Mouse (Mus musculus): ENCODE data around the gene Spock1.

Spock1 gene

GRCm38 (mm10) chr13:57798633-57799032 lies 109.5 kb downstream of the Spock1 start:
- no peak for DNase-seq (ENCODE audit: low spot score in 2 of 2)

- no peak for DNase-seq (ENCODE audit: low spot score in 2 of 2)
Observed at GRCm38 (mm10) chr13:57796951-57797692, 111.0 kb downstream of the Spock1 start.

GRCm38 (mm10) chr13:57793643-57794240 lies 114.4 kb downstream of the Spock1 start:
- no peak for DNase-seq (ENCODE audit: low spot score in 2 of 2)

GRCm38 (mm10) chr13:57789796-57790195 lies 118.3 kb downstream of the Spock1 start:
- no peak for DNase-seq (ENCODE audit: low spot score in 2 of 2)

GRCm38 (mm10) chr13:57788299-57788698 lies 119.8 kb downstream of the Spock1 start:
- no peak for DNase-seq (ENCODE audit: low spot score in 2 of 2)

- no peak for DNase-seq (ENCODE audit: low spot score in 2 of 2)
Observed at GRCm38 (mm10) chr13:57786278-57786677, 121.9 kb downstream of the Spock1 start.

GRCm38 (mm10) chr13:57782975-57783374 lies 125.2 kb downstream of the Spock1 start:
- DNase-seq (ENCODE audit: low spot score in 2 of 2), result no peak

- DNase-seq (ENCODE audit: low spot score in 2 of 2), result no peak
Observed at GRCm38 (mm10) chr13:57782107-57782561, 126.0 kb downstream of the Spock1 start.

- DNase-seq (ENCODE audit: low spot score in 2 of 2), result no peak
Observed at GRCm38 (mm10) chr13:57779146-57779545, 129.0 kb downstream of the Spock1 start.

- no peak for DNase-seq (ENCODE audit: low spot score in 2 of 2)
Observed at GRCm38 (mm10) chr13:57778524-57778923, 129.6 kb downstream of the Spock1 start.

- DNase-seq (ENCODE audit: low spot score in 2 of 2), result no peak
Observed at GRCm38 (mm10) chr13:57771998-57772397, 136.1 kb downstream of the Spock1 start.

- no peak for DNase-seq (ENCODE audit: low spot score in 2 of 2)
Observed at GRCm38 (mm10) chr13:57766721-57767120, 141.4 kb downstream of the Spock1 start.

GRCm38 (mm10) chr13:57761122-57761521 lies 147.0 kb downstream of the Spock1 start:
- DNase-seq (ENCODE audit: low spot score in 2 of 2), result no peak

- DNase-seq (ENCODE audit: low spot score in 2 of 2), result no peak
Observed at GRCm38 (mm10) chr13:57760618-57761017, 147.5 kb downstream of the Spock1 start.

- no peak for DNase-seq (ENCODE audit: low spot score in 2 of 2)
Observed at GRCm38 (mm10) chr13:57756316-57756715, 151.8 kb downstream of the Spock1 start.

- DNase-seq (ENCODE audit: low spot score in 2 of 2), result no peak
Observed at GRCm38 (mm10) chr13:57750831-57751230, 157.3 kb downstream of the Spock1 start.

- DNase-seq (ENCODE audit: low spot score in 2 of 2), result no peak
Observed at GRCm38 (mm10) chr13:57744667-57745066, 163.5 kb downstream of the Spock1 start.

- no peak for DNase-seq (ENCODE audit: low spot score in 2 of 2)
Observed at GRCm38 (mm10) chr13:57741186-57741585, 166.9 kb downstream of the Spock1 start.

- DNase-seq (ENCODE audit: low spot score in 2 of 2), result no peak
Observed at GRCm38 (mm10) chr13:57740473-57740872, 167.7 kb downstream of the Spock1 start.

GRCm38 (mm10) chr13:57736060-57736459 lies 172.1 kb downstream of the Spock1 start:
- DNase-seq (ENCODE audit: low spot score in 2 of 2), result no peak

GRCm38 (mm10) chr13:57734549-57734948 lies 173.6 kb downstream of the Spock1 start:
- DNase-seq (ENCODE audit: low spot score in 2 of 2), result no peak

GRCm38 (mm10) chr13:57733521-57733920 lies 174.6 kb downstream of the Spock1 start:
- no peak for DNase-seq (ENCODE audit: low spot score in 2 of 2)

GRCm38 (mm10) chr13:57732251-57732650 lies 175.9 kb downstream of the Spock1 start:
- DNase-seq (ENCODE audit: low spot score in 2 of 2), result no peak

Data from thymus, postnatal 10 days (tissue).